Mouse (Mus musculus) liver, embryonic 14.5 days (tissue): Measurements from ENCODE around the gene Rab5b. TPM values are rescaled to one million over a fixed set of nuclear protein-coding genes. Genes with fewer than 3 reads are reported as not detected.

ENCODE experiments used
- ATAC-seq: fragments of 200-750 bp; cut with Nextera tagmentation; 2 replicates; pipeline ENCODE4 v1.8.0; 2017; ENCODE audit warnings: moderate number of reproducible peaks, mild to moderate bottlenecking, moderate library complexity; ENCODE audit not compliant: insufficient read depth
- DNase-seq, 3 experiments: peaks; one replicate each; pipeline ENCODE4 v3.0.0-alpha.2; 2012 to 2013; ENCODE audit warnings: low read depth in 3 of 3, low spot score in 3 of 3
- H3K27ac ChIP-seq: fragments of 300-500 bp; sonication (generic); 2 replicates; pipeline ENCODE4 v1.5.1; 2014; ENCODE audit warnings: moderate library complexity, mild to moderate bottlenecking, control low read depth, inconsistent platforms
- H3K27me3 ChIP-seq: fragments of 300-500 bp; sonication (generic); 2 replicates; pipeline ENCODE4 v1.6.1; 2014; ENCODE audit warnings: mild to moderate bottlenecking, low read length, moderate library complexity; ENCODE audit not compliant: control insufficient read depth, insufficient read depth
- H3K36me3 ChIP-seq: fragments of 300-500 bp; sonication (generic); replicated peaks from 2 replicates; pipeline ENCODE4 v1.6.1; 2014; ENCODE audit warnings: low read depth; ENCODE audit not compliant: control insufficient read depth, insufficient read depth
- H3K4me1 ChIP-seq, 2 experiments: fragments of 200-500 bp in 1 of 2; fragments of 300-500 bp in 1 of 2; sonication (generic) in 1 of 2; replicated peaks; 2 replicates each; pipeline ENCODE4 v1.6.1; 2012 to 2014; ENCODE audit warnings: antibody characterized with exemption in 1 of 2, inconsistent platforms in 1 of 2, low read length in 1 of 2; ENCODE audit not compliant: control insufficient read depth in 2 of 2, insufficient read depth in 2 of 2
- H3K4me2 ChIP-seq: fragments of 300-500 bp; sonication (generic); 2 replicates; pipeline ENCODE4 v1.6.1; 2014; ENCODE audit warnings: low read depth, mild to moderate bottlenecking, control low read depth, moderate library complexity
- H3K4me3 ChIP-seq, 2 experiments: fragments of 200-500 bp in 1 of 2; fragments of 300-500 bp in 1 of 2; sonication (generic) in 1 of 2; 2 replicates each; pipeline ENCODE4 v1.5.1; 2012 to 2014; ENCODE audit warnings: low read depth in 2 of 2, low read length in 2 of 2, mild to moderate bottlenecking in 2 of 2, control low read depth in 1 of 2, inconsistent platforms in 1 of 2, moderate library complexity in 1 of 2; ENCODE audit not compliant: insufficient read depth in 1 of 2
- H3K9ac ChIP-seq: fragments of 300-500 bp; sonication (generic); replicated peaks from 2 replicates; pipeline ENCODE4 v1.6.1; 2014; ENCODE audit warnings: mild to moderate bottlenecking, control low read depth, moderate library complexity
- H3K9me3 ChIP-seq: fragments of 300-500 bp; sonication (generic); 2 replicates; pipeline ENCODE4 v1.6.1; 2016; ENCODE audit warnings: low read length, mixed read lengths; ENCODE audit not compliant: control insufficient read depth
- CTCF ChIP-seq: IDR thresholded peaks from 2 replicates; pipeline ENCODE4 v1.5.1; 2016; ENCODE audit warnings: antibody characterized with exemption, low read depth, control low read depth
- EP300 ChIP-seq: IDR thresholded peaks from 2 replicates; pipeline ENCODE4 v1.6.1; 2016; ENCODE audit warnings: antibody characterized with exemption, low read depth
- WGBS: fragments of 180-500 bp; shearing (Covaris S2); extraction: QIAGEN DNeasy Blood & Tissue Kit; methylation state at CpG from one replicate; pipeline ENCODE4 v1.1.7; 2014; ENCODE audit not compliant: insufficient replicate concordance; 5-methylcytosine and 5-hydroxymethylcytosine counted together
- polyA plus RNA-seq, 2 experiments: library from polyadenylated mRNA; depleted of rRNA in 1 of 2; stranded (reverse) in 1 of 2; unstranded in 1 of 2; fragments of >200 nt; fragmentation: Nextera tagmentation in 1 of 2; extraction: Ambion mirVana in 1 of 2; gene quantifications; 2 replicates each; pipeline versions ENCODE4 v1.2.1 to v1.2.3; 2012 to 2014

Rab5b gene
- polyA plus RNA-seq (2012; rRNA removed) = 17.8 and 19.3 TPM in 2 replicates
- 24.5 and 26.2 TPM in 2 replicates for polyA plus RNA-seq (2014; fragmentation: Nextera tagmentation; extraction: Ambion mirVana)

- TF ChIP-seq CTCF (peak; percentile 24; the same call in 1 of the 2 replicates), EP300 (peak; percentile 73)
- Histone ChIP-seq H3K4me3 (peak within 1 kb of the TSS; percentile 77 to 99), H3K9me3 (no peaks in the 10 kb centered on the region), H3K27me3 (no peaks in the 10 kb centered on the region), H3K27ac (peak within 1 kb of the TSS; percentile 90), H3K9ac (peak within 1 kb of the TSS; percentile 99), H3K4me1 (peaks cover 5 to 21% of the 10 kb centered on the region in 2 experiments), H3K36me3 (peaks cover 31% of the 10 kb centered on the region), H3K4me2 (peak within 1 kb of the TSS; percentile 90)
- ATAC-seq (peak; percentile 98), DNase-seq (peak; percentile 99)
- WGBS = under 1% methylated on average over 40 of the region's 40 CpGs
These were observed at the start of gene Rab5b for GRCm38 (mm10) chr10:128695992-128696807. Gene Rab5b, minus strand, starts transcription at chr10:128696264.

GRCm38 (mm10) chr10:128744680-128745601, 48.9 kb upstream of the Rab5b start, which contains the start of gene Dgka:
Gene Dgka, minus strand, starts transcription at chr10:128744855.
- H3K4me2 ChIP-seq = peak within 1 kb of the TSS; percentile 60
- no peak within 1 kb of the TSS for H3K27ac ChIP-seq
- DNase-seq (no peak), ATAC-seq (no peak)
- H3K9ac ChIP-seq = peak within 1 kb of the TSS; percentile 27; the same call in 1 of the 2 replicates
- peaks cover 39% of the 10 kb centered on the region for H3K27me3 ChIP-seq
- H3K9me3 ChIP-seq = no peaks in the 10 kb centered on the region
- peak within 1 kb of the TSS; percentile 42 to 71 for H3K4me3 ChIP-seq
- TF ChIP-seq CTCF = no peak
- no peak for TF ChIP-seq EP300
- H3K4me1 ChIP-seq = peaks cover 11 to 38% of the 10 kb centered on the region in 2 experiments
- 21% methylated on average over 18 of the region's 18 CpGs for WGBS
- H3K36me3 ChIP-seq = no peaks in the 10 kb centered on the region

GRCm38 (mm10) chr10:128744211-128744610, 48.1 kb upstream of the Rab5b start:
- H3K27ac ChIP-seq = no peak overlapping the region
- peak overlapping the region; percentile 42 to 71; a peak in 3 of 4 replicates for H3K4me3 ChIP-seq

GRCm38 (mm10) chr10:128743791-128744191, 47.7 kb upstream of the Rab5b start:
- peaks cover 39% of the 10 kb centered on the region for H3K27me3 ChIP-seq
- peak overlapping the region; percentile 60 for H3K4me2 ChIP-seq
- under 1% methylated on average over 37 of the region's 37 CpGs for WGBS
- H3K9me3 ChIP-seq = no peaks in the 10 kb centered on the region
- TF ChIP-seq EP300 (no peak), CTCF (no peak)
- no peak for ATAC-seq
- no peak overlapping the region for H3K9ac ChIP-seq
- H3K4me1 ChIP-seq = peaks cover 2 to 30% of the 10 kb centered on the region in 2 experiments
- H3K4me3 ChIP-seq = peak overlapping the region; percentile 42 to 71
- no peak for DNase-seq
- H3K27ac ChIP-seq = no peak overlapping the region
- no peaks in the 10 kb centered on the region for H3K36me3 ChIP-seq

More at GRCm38 (mm10) chr10:128744211-128744610, 48.1 kb upstream of the Rab5b start:
- ATAC-seq (no peak), DNase-seq (no peak)
- Histone ChIP-seq H3K9ac (no peak overlapping the region), H3K9me3 (no peaks in the 10 kb centered on the region), H3K27me3 (peaks cover 39% of the 10 kb centered on the region), H3K36me3 (no peaks in the 10 kb centered on the region), H3K4me1 (peaks cover 6 to 33% of the 10 kb centered on the region in 2 experiments), H3K4me2 (peak overlapping the region; percentile 60)
- TF ChIP-seq EP300 (no peak), CTCF (no peak)
- WGBS = 21% methylated on average over 8 of the region's 8 CpGs
